Mouse (Mus musculus) c-Kit-positive CD71-positive TER-119-negative erythroid progenitor cells, embryonic 14.5 days (primary cell): ENCODE results near the gene Flvcr1.

ENCODE experiments used
- DNase-seq: peaks from one replicate; pipeline ENCODE4 v3.0.0-alpha.2; 2013; ENCODE audit warnings: low read depth

Flvcr1 gene

DNA sequence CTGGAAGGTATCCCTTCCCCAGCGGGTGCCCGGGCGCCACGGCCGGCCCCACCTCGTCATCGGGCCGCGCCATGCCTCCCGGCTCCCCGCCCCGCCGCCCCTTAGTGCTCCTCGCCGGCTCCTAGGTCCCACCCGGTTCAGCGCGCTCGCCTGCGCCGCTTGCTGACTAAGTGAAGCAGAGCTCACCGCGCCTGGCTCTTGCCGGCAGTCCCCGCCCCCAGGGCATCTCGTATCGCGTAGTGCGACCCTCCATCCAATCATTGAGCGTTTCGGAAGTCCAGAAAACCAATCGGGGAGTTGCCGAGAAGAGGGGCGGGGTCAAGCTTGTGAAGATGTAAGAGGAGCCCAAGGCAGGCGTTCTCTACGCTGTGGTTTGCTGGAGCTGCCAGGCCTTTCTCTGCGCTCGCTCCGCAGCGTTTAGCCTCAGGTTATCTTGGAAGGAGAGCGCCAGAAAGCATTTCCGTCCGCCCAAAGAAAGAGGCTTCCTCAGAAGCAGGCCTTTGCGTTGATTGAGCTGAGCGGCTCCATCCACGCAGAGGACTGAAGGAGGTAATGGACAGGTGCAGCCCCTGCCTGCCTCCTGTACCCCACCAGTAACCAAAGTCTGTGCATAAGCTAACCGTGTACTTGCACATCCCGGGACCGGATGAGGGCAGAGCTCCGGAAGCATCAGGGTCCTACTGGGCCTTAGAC, at the start of gene Flvcr1:
Gene Flvcr1, minus strand, starts transcription at position 138 of the 693 bp plus-strand sequence.
- peak; percentile 98 for DNase-seq

GRCm38 (mm10) chr1:191075199-191075883, 49.4 kb upstream of the Flvcr1 start:
- no peak for DNase-seq

DNA sequence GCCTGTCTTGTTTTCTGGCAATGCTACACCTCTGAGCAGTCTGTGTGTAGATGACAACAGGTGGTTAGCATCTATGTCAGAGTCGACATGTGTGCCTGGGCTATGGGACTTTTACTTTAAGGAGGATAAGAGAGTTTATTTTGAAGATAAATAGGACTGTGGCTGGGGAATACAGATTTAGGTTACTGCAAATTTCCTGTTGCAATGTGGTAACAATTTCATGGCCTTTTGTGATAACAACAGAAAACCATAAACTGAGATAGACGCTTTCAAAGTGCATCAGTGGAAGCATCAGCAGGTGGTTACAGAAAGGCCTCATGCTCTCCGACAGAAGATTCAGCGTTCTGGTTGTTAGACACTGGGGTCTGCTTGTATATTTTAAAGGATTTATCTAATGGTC, 47.5 kb upstream of the Flvcr1 start:
- no peak for DNase-seq

DNA sequence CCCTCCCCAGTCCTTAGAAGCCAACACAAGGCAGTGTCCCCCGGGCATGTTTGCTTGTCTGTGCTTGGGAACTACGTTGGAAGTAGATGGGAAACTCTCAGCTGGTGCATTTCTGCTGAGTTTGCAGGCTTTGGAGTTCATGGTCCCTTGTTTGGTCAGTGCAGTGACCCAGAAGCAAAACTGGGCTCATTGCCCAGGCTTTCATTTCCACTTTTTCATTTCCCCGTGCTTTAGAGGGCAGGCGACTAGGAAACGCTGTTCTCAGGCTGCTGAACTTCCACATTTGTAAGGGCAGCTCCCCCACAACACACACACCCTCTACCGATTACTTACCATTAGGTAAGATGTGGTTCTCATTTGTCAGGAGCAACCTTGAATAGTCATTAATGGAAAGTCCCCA, 47.0 kb upstream of the Flvcr1 start:
- DNase-seq: no peak

DNA sequence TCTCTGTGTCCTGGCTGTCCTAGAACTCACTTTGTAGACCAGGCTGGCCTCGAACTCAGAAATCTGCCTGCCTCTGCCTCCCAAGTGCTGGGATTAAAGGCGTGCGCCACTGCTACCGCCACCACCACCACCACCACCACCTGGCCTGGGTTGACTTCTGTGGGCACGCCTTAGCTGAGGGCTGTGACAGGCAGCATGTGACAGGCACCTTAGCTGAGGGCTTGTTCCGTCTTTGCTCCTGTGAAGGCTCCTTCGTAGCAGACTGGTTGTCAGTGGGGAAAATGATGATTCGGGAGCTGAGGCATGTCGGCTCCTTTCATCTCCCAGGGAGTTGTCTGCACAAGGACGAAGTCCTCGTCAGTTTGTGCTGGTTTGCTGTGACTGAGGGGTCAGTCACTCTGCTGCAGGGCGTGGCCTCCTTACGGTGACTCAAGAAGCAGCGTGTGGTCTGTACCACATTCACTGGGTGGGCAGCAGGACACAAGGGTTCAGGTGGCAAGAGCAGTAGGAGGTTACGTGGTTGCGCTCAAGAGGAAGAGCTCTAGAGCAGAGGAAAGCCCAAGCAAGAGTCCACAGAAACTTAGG, 46.5 kb upstream of the Flvcr1 start:
- DNase-seq: no peak

DNA sequence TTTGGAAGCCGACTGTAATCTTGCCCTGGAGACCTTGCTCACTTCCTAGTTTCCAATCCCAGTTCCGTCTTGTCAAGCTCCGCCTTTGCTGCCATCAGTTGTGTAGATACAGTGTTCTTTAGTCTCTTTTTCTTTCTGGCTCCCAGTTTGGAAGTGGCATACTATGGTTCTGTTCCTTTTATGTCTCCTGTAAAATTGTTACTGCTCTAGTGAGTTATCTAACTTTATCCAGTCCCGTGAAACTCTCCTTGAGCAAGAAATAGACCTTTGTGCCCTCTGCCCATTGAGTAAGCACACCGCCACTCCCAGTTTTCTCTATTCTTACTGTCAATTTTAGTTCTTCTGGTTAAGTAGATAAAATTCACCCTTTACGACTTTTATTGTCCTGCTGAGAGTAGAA, 45.7 kb upstream of the Flvcr1 start:
- no peak for DNase-seq

- no peak for DNase-seq
Measured at GRCm38 (mm10) chr1:191070259-191070658, 44.3 kb upstream of the Flvcr1 start.

- DNase-seq: no peak
Measured at GRCm38 (mm10) chr1:191068377-191068776, 42.4 kb upstream of the Flvcr1 start.

DNA sequence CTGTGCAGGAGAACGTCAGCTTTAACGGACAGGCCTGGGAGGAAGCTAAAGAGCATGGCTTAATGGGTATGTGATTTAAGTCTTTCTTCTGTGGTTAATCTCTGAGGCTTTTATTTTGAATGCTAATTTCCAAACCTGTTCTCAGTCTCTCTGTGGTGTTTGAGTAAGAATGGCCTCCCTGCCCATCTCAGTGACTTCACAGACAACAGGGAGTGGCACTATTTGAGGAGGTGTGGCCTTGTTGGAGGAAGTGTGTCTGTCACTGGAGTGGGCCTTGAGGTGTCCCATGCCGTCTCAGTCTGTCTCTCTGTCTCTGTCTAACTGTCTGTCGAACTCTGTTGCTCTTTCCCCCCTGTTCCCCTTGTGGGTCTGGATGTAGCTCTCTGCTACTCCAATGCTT, 39.2 kb upstream of the Flvcr1 start:
- DNase-seq: no peak

- DNase-seq: no peak
Measured at GRCm38 (mm10) chr1:191064535-191064934, 38.6 kb upstream of the Flvcr1 start.

DNA sequence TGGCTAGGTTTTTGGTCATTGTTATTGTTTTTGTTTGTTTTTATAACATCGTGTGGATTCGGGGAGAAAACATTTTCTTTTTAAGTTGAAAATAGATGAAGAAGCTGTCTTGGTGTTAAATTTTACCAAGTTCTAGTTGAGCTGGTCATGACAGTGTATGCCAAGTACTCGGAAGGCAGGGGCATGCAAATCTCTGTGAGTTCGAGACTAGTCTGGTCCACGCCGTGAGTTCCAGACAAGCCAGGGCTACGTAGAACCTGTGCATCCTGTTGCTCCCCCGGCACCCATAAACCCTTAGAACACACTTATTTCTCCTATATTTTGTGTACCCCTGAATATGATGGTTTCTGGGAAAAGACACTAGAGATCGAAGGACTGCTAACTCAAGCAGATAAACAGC, 37.7 kb upstream of the Flvcr1 start:
- DNase-seq: no peak

DNA sequence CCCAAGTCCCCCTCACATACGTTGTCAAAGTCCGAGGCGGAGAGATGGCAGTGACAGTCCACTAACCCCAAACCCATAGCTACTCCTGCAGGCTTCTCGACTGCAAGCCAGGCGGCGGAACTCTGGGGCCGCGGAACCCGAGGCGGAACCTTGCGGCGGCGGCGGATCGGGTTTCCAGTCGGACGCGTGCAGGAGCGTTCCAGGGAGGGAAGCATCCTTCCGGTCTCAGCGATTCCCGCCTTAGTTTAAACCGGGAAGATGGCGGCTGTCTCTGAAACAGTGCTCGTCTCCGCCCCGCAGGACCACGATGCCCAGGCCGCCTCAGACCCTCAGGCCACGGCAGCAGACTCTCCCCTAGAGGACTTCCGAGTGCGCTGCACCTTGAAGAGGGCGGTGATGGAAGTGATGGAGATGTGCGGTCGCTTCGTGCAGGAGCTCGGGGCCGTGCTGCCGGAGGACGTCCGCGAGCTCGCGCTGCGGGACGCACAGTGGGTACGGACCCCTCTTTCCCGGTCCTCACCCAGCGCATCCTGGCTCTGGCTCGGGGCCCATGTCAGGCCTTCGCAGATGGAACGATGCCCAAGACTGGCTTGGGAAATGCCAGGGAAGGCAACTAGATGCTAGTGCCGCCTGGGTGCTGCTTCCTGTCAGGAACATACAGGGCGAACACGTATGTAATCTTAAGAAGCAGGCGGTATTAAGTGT, 37.0 kb upstream of the Flvcr1 start, which contains the start of the genes Tatdn3 and Nsl1:
Gene Tatdn3, minus strand, starts transcription at position 152 of the 705 bp plus-strand sequence.
Gene Nsl1, plus strand, starts transcription at position 232 of the 705 bp plus-strand sequence.
- DNase-seq: peak; percentile 82

- no peak for DNase-seq
Measured at GRCm38 (mm10) chr1:191062241-191062780, 36.4 kb upstream of the Flvcr1 start.

DNA sequence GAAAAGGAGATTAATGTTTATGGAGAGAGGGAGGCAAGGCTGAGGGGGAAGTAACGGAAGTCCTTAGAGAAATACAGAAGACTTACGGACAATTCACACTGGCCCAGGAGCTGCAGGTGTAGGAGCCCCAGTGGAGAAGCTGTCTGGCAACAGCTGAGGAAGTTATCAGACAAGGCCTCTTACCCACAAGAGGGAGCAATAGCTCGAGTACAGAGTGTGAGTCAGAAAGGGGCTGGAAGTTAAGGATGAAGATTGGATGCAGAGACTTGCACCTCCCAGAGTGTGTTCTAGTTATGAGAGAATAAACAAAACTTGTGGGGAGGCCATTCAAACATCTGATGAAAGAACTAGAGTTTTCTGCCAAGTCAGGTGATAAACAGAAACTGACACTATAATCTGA, 31.5 kb upstream of the Flvcr1 start:
- DNase-seq: no peak

- DNase-seq: no peak
Measured at GRCm38 (mm10) chr1:191055533-191055873, 29.5 kb upstream of the Flvcr1 start.

DNA sequence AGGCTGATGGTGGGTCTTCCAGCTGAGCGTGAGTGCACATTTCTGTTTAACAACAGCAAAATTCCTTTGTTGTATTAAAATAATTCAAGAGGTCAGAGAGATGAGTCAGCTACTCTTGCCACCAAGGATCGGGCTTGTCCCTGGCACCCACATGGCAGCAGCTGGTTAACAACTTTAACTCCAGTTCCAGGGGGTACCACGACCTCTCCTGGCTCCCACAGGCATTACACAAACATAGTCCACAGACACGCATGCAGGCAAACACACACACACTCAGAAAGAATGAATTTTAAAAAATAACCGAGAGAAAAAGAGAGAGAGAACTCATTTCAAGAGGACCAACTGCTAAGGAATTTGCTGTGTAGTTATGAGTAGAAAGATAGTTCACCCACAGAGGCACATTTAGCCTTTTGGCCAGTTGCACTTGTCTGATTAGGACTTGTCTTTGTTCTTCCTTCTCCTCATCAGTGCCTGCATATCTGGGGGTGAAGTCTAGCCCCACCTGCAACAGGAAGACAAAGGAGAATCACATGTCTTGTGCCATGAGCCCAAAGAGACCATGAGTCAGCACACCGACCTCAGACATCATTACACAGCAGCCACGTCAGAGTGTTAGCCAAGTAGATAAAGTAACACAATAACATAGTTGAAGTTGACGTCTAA, 29.0 kb upstream of the Flvcr1 start:
- DNase-seq: peak; percentile 77

DNA sequence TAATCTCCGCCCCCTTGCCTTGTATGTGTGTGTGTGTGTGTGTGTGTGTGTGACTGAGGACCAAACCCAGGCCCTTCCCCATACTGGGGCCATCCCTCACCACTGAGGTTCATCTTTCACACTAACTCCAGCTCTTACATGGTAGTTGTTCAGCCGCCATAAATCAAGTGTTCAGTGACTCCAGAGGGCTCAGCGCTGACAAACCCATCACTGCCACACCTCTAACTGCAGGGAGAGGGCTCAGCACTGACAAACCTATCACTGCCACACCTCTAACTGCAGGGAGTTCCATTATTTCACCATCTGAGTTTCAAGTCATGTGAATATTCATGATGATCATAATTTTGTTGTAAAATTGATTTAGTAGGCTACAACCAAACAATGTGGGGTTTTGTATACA, 27.6 kb upstream of the Flvcr1 start:
- no peak for DNase-seq

DNA sequence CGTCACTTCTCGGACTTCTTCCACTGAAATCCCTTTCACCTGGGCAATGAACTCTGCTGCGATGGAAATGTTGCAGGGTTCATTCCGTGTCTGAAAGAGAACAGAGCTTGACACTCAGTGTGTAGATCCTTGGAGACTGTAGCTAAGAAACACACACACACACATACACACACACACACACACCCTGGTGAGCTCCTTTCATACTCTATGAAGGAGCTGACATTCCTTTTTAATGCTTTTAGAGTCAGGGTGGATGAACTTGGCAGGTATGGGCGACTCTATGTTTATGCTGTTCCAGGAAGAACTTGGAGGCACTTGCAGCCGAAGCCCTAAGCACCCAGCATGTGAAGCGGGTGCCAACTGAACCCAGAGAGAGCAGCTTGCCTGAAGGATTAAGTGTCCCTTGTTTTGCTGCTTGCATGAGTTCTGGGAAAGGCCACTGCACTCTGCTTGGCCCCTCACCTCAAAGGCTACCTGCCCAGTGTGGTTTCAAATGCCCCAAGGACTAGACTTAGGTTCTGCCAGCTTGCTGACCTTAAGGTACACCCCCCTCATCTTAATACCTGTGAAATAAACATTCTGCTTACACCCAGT, 20.4 kb upstream of the Flvcr1 start:
- DNase-seq: no peak

DNA sequence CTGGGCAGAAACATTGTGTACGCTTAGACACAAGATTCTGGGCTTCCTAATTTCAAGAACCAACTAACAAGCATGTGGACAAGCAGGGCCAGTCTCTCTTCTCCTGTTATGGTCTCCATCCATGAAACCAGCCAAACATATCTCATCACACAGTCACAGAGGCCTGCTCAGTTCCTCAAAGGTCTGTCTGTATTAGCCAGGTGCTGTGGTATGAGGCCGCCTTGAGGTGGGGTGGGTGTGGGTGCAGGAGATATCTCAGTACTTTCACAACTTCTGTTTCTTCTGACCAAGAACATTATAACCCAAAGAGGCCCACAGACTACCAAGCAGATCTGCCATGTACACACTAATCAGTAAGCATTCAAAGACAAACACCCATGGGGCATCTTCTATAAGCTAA, 19.3 kb upstream of the Flvcr1 start:
- no peak for DNase-seq

- DNase-seq: no peak
Measured at GRCm38 (mm10) chr1:191042688-191043087, 16.7 kb upstream of the Flvcr1 start.

DNA sequence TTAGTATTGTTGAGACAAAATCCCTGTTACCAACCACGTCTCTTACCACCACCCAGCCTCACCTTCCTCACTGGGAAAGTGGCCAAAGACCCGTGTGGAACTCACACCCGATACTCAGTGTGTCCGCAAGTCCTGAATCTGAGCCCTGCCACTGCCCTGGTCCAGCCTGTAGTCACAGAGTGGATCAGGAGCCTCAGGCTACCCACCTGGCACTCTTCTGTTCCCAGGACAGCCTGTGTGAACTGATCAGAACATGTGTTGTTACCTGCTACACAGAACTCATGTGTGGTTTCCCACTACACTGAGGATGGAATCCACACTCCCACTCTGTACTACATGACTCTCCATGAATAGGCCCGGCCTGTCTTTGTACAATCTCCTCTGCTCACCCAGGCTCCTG, 16.1 kb upstream of the Flvcr1 start:
- no peak for DNase-seq

- no peak for DNase-seq
Measured at GRCm38 (mm10) chr1:191041352-191041751, 15.4 kb upstream of the Flvcr1 start.
